Mouse (Mus musculus): ENCODE measurements at regions not wholly inside any gene's neighbourhood (a gene's known extent, or its start where the extent isn't known, plus 50 kb on each side); places are given as distances from the start of the nearest gene placed in this dataset.
A peak's percentile ranks its signal among the peaks of the same experiment; 100 is the strongest.

DNA sequence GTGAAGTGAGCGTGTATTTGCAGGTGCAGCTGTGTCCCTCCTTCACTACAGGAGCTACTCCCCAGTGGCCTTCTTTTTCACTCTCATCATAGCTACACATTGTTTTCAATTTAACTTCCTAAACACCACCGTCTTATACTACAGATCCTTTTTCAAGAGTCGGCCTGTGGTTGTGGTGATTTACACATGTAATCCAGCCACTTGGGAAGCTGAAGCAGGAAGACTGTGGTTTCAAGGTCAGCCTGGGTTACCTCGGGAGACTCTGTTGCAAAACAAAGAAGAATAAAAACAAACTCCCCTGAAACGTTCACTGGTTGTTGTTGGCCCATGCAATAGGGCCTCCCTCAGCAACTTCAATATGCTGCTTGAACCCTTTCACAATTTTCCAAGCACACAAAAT, 153.8 kb upstream of the Kcnh8 start:
- DNase-seq = no peak

- DNase-seq = no peak
Measured at GRCm38 (mm10) chr17:52459303-52459996, 143.1 kb upstream of the Kcnh8 start.

DNA sequence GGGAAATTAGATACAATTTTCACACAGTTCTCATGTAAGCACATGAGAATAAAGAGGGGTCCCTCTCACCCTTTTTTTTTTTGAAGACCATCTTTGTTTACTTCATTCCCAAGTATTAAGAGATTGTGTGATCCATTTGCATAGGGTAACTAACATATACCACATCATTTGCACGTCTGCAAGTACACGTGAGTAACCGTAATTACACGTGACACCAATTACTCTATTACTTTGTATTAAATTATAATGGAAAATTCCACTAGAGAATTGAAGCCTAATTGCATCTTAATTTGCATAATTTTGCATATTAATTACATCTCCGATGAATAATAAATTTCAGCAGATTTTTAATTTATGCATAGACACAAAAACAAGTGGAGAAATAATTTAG, 142.5 kb upstream of the Kcnh8 start:
- DNase-seq = no peak

DNA sequence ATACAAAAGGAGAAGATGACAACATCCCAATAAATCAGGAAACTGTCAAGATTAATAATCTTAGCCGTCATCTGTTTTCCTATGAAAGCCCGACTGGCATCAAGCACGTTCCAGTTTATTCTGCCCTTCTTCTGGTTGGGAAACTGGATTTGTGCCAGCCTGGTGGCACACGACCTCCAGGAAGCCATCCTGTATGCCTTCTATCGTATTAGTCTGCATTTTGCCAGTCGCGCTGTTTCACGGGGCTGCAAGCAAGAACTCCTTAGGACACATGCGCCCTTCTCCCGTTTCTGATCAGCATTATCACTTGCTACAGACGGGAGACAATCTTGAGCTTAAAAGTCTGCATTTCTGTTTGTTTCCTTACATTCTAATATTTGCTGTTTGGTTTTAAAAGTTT, 141.2 kb upstream of the Kcnh8 start:
- peak; percentile 6 for DNase-seq

- peak; percentile 21 for DNase-seq
Measured at GRCm38 (mm10) chr17:52461709-52462141, 140.8 kb upstream of the Kcnh8 start.

- DNase-seq = no peak
Measured at GRCm38 (mm10) chr17:52462361-52462760, 140.1 kb upstream of the Kcnh8 start.

- no peak for DNase-seq
Measured at GRCm38 (mm10) chr17:52468464-52468863, 134.0 kb upstream of the Kcnh8 start.

GRCm38 (mm10) chr17:52479327-52480086, 123.0 kb upstream of the Kcnh8 start:
- no peak for DNase-seq

- DNase-seq = no peak
Measured at GRCm38 (mm10) chr17:52480087-52480638, 122.3 kb upstream of the Kcnh8 start.

- DNase-seq = no peak
Measured at GRCm38 (mm10) chr17:52506760-52507159, 95.7 kb upstream of the Kcnh8 start.

DNA sequence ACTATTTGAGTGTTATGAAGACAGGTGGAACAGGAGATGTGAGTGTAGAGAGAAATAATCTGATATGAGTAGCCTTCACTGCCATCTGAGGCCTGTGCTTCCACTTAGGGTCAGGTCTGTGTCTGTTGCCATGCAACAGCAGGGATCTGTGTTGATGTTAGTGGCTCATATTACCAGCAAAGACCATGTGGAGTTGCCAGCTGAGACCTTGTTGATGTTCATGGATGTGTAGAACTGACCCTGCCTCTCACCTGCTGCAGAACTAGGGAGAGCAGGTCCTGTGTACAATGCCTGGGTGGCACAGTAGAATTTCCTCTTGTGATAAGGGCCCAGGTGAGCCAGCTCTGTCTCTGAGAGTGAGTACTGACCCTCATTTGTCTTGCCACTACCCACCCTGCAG, 72.2 kb upstream of the Kcnh8 start:
- DNase-seq = no peak
